Mouse (Mus musculus): Measurements from ENCODE around the gene Map2.

Gene Map2

DNA sequence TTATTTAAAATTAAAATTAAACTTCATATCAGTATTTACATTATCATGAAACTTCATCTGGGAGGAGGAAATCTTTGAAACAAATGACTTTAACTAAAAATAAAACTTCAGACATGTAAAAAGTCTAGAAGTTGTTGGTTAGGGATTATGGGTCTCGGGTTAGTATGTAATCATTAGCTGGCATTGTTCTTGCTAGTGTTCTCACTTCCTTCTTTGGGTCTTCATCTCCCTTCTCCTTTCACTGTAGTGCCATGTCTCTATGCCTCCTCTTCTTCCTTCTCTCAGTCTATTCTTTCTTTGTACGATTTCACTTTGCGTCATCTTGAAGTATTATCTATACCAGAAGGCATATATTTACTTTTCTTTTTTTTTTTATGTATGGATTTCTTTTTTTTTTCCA is 55.3 kb downstream of the Map2 start:
- Histone ChIP-seq H3K36me3 (ENCODE audit: control insufficient read depth, insufficient read depth, low read length, poor library complexity, severe bottlenecking) (no peaks in the 10 kb centered on the region), H3K27me3 (ENCODE audit: control insufficient read depth, insufficient read depth, low read length, poor library complexity, severe bottlenecking) (no peaks in the 10 kb centered on the region)
- peak; percentile 7 for DNase-seq (ENCODE audit: low read depth, low spot score)

DNA sequence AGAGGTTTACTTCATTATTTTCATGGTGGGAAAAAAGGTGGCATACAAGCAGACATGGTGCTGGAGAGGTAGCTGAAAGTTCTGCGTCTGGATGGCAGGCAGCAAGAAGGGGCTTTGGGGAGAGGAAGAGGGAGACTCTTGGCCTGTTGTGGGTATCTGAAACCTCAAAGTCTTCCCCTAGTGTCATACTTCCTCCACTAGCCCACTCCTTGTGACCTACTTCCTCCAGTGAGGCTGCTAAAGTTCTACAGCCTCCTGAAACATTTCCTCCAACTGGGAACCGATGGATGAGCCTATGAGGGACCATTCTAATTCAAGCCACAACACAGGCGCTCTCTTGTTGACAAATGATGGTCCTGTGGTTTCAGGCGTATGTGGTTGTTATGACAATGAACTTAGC is 56.9 kb downstream of the Map2 start:
- DNase-seq (ENCODE audit: low read depth, low spot score), result peak; percentile 5
- no peaks in the 10 kb centered on the region for H3K27me3 ChIP-seq (ENCODE audit: control insufficient read depth, insufficient read depth, low read length, poor library complexity, severe bottlenecking)
- H3K36me3 ChIP-seq (ENCODE audit: control insufficient read depth, insufficient read depth, low read length, poor library complexity, severe bottlenecking), result no peaks in the 10 kb centered on the region

DNA sequence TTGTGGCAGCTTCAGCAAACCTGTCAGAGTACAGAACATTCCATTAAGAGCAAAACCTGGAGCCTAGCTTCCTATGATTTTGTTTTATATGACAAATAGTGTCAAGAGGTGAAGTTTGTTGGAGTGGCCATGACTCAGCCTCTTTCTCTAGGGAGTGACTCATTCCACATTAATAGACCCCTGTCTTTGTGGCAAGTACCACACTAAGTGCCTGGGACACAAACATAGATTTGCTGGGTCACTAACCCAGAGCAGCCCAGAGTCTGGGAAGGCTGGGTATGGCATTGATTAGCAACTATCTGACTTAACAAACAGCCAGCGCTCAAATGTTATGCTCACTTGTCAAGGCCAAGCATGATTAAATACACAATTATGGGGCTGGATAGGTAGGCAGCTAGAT is 69.8 kb downstream of the Map2 start:
- no peak for DNase-seq (ENCODE audit: low read depth, low spot score)
- no peaks in the 10 kb centered on the region for H3K27me3 ChIP-seq (ENCODE audit: control insufficient read depth, insufficient read depth, low read length, poor library complexity, severe bottlenecking)
- H3K36me3 ChIP-seq (ENCODE audit: control insufficient read depth, insufficient read depth, low read length, poor library complexity, severe bottlenecking), result no peaks in the 10 kb centered on the region

DNA sequence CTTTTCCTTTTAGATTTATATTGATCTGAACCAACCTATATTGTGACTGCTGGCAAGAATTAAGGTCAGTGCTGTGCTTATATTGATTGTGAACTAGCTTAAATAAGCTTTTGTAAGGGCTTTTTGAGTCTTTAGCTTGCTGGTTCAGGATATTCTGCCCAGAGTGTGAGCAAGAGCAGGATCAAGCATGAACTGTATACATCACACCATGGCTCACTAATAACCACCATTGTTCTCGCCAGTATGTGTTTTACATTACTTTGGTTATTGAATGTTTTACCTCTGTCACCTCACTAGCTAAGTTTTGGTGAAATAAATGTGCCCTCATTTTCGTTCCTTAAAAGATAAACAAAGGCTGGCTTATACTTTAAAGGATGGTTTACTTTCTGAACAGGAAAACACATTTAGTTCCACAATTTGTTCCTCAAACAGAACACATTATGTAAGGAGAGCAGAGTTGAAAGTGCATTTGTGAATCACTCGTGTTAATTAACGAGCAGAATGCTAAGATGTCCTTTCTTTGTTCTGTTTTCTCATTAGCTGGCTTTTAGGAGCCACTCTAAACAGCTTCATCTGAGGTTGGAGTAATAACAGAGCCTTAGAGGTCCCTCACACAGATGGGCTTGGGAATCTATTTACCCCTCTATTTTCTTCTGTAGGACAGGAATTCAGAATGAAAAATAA is 76.7 kb downstream of the Map2 start:
- Histone ChIP-seq H3K27me3 (ENCODE audit: control insufficient read depth, insufficient read depth, low read length, poor library complexity, severe bottlenecking) (no peaks in the 10 kb centered on the region), H3K36me3 (ENCODE audit: control insufficient read depth, insufficient read depth, low read length, poor library complexity, severe bottlenecking) (no peaks in the 10 kb centered on the region)
- no peak for DNase-seq (ENCODE audit: low read depth, low spot score)

DNA sequence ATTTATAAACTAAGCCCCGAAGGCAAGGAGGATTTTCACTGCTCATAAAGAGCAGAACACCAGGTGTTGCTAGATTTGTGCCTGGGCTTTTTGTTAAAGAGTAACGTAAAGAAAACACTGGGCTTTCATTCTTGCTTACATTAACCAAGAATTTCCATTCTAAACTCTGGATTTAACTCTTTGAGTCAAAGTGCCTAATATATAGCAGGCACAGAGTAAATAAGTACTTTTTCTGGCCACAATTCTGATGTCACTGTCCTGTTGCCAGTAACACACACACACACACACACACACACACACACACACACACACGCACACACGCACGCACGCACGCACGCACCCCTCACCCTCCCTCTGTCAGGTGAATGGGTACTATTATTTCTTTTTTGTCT is 77.3 kb downstream of the Map2 start:
- Histone ChIP-seq H3K36me3 (ENCODE audit: control insufficient read depth, insufficient read depth, low read length, poor library complexity, severe bottlenecking) (no peaks in the 10 kb centered on the region), H3K27me3 (ENCODE audit: control insufficient read depth, insufficient read depth, low read length, poor library complexity, severe bottlenecking) (no peaks in the 10 kb centered on the region)
- DNase-seq (ENCODE audit: low read depth, low spot score), result no peak

DNA sequence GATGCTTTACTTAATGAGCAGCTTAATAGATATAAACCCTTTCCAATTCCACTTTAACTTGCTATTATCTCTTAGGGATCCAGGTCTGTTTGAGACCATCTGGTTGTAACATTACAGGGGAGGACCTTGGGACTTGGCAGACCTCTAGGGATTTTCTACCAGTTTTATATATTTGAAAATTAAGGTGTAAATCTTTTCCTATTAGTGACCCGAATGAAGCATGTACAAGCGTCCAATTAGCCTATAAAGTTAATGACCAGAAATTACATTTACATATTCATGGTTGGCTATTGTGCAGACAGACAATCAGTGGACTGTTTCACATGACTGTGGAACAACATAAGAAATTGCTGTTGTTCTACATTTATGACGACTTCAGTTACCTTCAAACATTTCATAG is 88.1 kb downstream of the Map2 start:
- H3K27me3 ChIP-seq (ENCODE audit: control insufficient read depth, insufficient read depth, low read length, poor library complexity, severe bottlenecking), result no peaks in the 10 kb centered on the region
- H3K36me3 ChIP-seq (ENCODE audit: control insufficient read depth, insufficient read depth, low read length, poor library complexity, severe bottlenecking), result no peaks in the 10 kb centered on the region
- no peak for DNase-seq (ENCODE audit: low read depth, low spot score)

DNA sequence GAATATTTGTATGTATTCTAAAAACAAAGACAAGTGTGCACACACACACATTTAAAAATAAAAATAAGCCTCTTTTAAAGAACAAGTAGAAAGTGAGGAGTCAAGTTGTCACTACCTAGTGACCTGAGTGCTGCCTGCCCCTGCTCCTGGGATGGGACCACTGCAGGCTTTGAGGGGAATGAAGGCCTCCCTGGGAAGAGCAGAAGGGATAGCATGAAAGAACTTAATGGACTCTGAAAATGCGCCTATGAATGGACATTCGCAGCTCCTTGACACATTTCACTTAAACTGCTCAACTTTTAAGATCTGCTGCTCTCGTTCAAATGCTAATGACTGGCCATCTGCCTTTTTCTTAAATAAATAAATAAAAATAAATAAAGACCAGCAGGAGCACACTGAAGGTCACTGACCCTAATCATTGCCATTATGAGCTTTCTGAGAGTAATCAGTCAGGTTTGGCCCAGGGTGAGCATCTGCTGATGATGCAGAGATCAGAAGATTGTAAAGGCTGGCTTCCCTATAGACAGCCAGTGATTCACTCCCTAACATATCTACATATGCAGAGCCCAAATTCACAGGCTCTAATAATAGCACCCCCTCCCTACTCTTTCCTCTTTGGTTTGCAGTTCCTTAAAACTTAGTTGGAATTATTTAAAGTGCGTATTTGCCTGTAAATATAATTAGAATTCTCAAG is 91.3 kb downstream of the Map2 start:
- Histone ChIP-seq H3K36me3 (ENCODE audit: control insufficient read depth, insufficient read depth, low read length, poor library complexity, severe bottlenecking) (no peaks in the 10 kb centered on the region), H3K27me3 (ENCODE audit: control insufficient read depth, insufficient read depth, low read length, poor library complexity, severe bottlenecking) (no peaks in the 10 kb centered on the region)
- DNase-seq (ENCODE audit: low read depth, low spot score), result no peak

DNA sequence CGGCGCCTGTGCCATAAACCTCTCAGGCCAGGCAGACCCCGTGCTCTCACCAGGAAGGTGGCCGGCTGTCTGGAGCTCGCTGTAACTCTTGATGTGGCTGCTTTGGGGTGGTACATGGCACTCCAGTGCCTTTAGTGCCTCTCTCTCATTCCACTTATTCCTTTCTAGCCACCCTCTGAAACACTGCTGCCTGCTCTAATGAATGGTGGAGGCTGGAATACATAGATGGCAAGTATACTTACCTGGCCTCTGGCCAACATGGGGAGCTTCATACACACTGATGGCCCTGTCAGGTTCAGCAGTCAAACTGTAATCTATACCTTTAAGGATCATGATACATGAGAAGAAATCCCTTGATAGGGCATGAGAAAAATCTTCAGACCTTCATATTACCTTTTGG is 102.6 kb downstream of the Map2 start:
- DNase-seq (ENCODE audit: low read depth, low spot score), result no peak
- no peaks in the 10 kb centered on the region for H3K27me3 ChIP-seq (ENCODE audit: control insufficient read depth, insufficient read depth, low read length, poor library complexity, severe bottlenecking)

DNA sequence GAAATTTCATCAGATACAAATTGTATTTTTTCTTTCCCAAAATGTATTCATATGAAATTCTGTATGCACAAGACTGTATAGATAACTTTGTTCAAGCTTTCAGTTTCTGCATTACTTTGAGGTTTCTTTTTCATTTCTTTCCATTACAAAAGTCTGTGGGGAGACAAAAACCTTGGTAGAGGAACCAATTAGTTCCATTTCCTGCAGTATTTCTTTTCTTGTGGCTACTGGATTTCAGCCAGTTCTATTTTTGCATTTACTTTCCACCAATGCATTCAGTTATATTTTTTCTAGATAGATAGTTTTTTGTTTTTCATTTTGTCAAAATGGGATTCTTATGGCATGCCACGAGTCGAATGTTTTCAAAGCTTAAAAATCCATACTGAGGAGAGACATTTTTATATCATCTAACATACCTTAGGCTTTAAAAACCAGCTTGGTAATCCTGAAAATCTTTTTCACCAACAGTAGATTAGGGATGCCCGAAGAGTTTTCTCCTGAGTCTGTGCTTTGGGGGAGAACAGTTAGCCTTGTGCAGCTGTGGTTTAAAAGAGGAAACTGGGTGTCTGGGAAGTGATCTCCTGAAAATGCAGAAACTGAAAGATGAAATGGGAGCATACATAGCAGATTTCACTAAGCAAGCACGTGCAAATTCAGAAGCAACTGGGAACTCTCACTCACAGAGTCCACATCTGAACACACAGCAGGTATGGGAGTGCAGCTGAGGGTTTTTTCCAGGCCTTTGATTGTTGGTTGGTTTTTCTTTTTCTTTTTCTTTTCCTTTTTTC is 104.3 kb downstream of the Map2 start:
- peak; percentile 26 for DNase-seq (ENCODE audit: low read depth, low spot score)
- no peaks in the 10 kb centered on the region for H3K36me3 ChIP-seq (ENCODE audit: control insufficient read depth, insufficient read depth, low read length, poor library complexity, severe bottlenecking)
- H3K27me3 ChIP-seq (ENCODE audit: control insufficient read depth, insufficient read depth, low read length, poor library complexity, severe bottlenecking), result no peaks in the 10 kb centered on the region; the same call in 1 of the 2 replicates

More for the DNA sequence above, 102.6 kb downstream of the Map2 start:
- H3K36me3 ChIP-seq (ENCODE audit: control insufficient read depth, insufficient read depth, low read length, poor library complexity, severe bottlenecking), result no peaks in the 10 kb centered on the region

DNA sequence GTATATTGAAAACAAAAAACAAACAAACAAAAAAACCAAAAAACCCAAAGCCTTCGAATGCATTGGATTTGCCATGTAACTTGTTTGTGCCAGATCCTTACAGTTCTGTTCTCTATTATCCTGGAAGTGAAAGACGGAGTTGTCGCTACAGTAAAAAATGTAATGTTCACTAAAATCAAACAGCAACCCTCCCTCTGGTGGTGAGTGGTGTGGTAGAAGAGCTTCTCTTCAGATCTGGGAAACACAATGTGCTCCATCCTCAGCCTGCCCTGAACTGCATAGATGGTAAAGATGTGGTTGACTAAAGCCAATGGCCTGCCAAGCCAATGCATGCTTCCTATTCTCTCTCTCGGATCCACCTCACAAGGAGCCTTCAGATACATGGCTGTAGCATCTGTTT is 105.1 kb downstream of the Map2 start:
- Histone ChIP-seq H3K27me3 (ENCODE audit: control insufficient read depth, insufficient read depth, low read length, poor library complexity, severe bottlenecking) (no peaks in the 10 kb centered on the region; the same call in 1 of the 2 replicates), H3K36me3 (ENCODE audit: control insufficient read depth, insufficient read depth, low read length, poor library complexity, severe bottlenecking) (no peaks in the 10 kb centered on the region)
- DNase-seq (ENCODE audit: low read depth, low spot score), result no peak

DNA sequence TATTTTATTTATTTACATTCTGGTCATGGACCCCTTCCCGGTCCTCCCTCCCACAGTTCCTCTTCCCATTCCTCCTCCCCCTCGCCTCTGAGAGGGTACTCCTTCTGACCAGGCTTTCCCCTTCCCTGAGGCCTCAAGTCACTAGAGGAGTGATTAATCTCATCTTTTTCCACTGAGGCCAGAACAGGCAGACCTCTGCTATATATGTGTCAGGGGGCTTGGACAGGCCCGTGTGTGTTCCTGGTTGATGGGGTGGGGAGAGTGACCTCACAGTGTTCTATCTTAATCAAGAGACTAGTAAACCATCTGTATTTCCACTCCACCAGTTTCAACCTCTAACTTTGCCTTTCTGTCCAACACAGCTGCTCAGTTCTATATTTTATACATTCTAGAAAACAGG is 107.4 kb downstream of the Map2 start:
- DNase-seq (ENCODE audit: low read depth, low spot score), result peak; percentile 4
- Histone ChIP-seq H3K36me3 (ENCODE audit: control insufficient read depth, insufficient read depth, low read length, poor library complexity, severe bottlenecking) (no peaks in the 10 kb centered on the region), H3K27me3 (ENCODE audit: control insufficient read depth, insufficient read depth, low read length, poor library complexity, severe bottlenecking) (no peaks in the 10 kb centered on the region; the same call in 1 of the 2 replicates)

DNA sequence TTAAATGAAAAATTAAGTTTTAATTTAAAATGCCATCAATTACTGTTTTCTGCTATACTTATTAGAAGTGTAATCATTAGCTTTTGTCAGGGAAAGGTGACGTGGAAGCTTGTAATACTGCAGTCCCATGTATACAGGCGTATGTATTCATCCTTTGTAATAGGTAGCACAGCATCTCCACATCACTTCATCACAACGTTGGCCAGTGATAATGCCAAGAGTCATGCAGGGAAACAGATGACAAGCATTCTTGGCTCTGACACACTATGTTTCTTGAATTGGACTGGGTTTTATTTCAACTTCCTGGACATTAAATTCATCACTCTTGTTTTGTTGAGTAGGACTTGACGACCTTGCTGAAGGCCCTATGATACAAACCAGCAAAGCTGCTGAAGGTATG is 113.9 kb downstream of the Map2 start:
- DNase-seq (ENCODE audit: low read depth, low spot score), result no peak
- no peaks in the 10 kb centered on the region for H3K27me3 ChIP-seq (ENCODE audit: control insufficient read depth, insufficient read depth, low read length, poor library complexity, severe bottlenecking)
- H3K36me3 ChIP-seq (ENCODE audit: control insufficient read depth, insufficient read depth, low read length, poor library complexity, severe bottlenecking), result no peaks in the 10 kb centered on the region

DNA sequence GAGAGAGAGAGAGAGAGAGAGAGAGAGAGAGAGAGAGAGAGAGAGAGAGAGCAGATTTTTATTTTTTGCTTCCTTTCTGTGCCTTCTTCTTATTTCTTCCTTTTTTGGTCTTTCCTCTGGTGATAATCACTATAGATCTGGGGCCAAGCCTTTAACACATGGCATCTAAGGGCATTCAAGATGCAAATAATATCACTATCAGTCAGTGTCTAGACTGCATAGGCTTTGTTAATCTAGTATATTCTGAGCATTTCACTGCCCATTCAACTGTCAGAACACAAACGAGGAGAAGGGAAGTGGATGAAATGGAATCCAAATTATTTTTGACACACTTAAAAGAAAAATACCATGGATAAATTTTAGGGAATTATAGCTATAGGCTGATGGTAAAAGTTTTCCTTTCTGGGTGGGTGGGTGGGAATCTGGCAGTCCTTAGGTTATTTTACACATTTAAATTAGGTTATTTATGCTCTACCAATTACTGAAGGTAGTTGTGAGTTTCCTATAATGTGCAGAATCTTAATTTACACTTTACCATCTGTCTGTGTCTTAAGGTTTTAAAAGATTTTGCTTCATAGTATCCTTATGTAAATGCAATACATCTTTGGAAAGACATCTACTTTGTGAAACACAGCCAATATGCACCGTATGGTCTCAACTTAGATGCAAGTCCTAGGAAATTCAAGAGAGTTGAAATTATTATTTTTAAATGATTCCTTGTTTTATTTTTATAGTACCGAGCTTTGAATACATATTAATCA is 117.2 kb downstream of the Map2 start:
- no peak for DNase-seq (ENCODE audit: low read depth, low spot score)
- H3K36me3 ChIP-seq (ENCODE audit: control insufficient read depth, insufficient read depth, low read length, poor library complexity, severe bottlenecking), result no peaks in the 10 kb centered on the region
- H3K27me3 ChIP-seq (ENCODE audit: control insufficient read depth, insufficient read depth, low read length, poor library complexity, severe bottlenecking), result no peaks in the 10 kb centered on the region

DNA sequence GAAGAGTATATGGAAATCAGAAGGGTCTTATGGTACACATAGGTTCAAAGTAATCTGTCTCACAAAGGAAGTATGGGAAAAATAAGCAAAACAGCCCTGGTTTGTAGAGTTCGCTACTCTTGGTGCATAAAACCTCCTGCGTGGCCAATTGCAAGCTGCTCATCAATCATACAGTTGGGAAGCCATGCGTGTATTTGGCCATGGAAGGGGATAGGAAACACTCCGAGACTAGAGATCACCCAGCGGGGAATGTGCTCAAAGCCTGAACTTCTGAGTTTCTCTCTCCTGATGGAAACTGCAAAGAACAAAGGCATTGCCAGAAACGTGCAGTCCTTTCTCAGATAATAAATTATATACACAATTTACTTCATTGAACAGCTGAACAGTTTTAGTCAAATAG is 124.3 kb downstream of the Map2 start:
- Histone ChIP-seq H3K27me3 (ENCODE audit: control insufficient read depth, insufficient read depth, low read length, poor library complexity, severe bottlenecking) (no peaks in the 10 kb centered on the region), H3K36me3 (ENCODE audit: control insufficient read depth, insufficient read depth, low read length, poor library complexity, severe bottlenecking) (no peaks in the 10 kb centered on the region)
- no peak for DNase-seq (ENCODE audit: low read depth, low spot score)
